Mouse (Mus musculus) liver, postnatal 0 days (tissue): ENCODE measurements around the gene Hmgn2.

Experiments
- CTCF ChIP-seq: sonication (generic); IDR thresholded peaks from 2 replicates; pipeline ENCODE4 v1.5.1; 2016; ENCODE audit warnings: antibody characterized with exemption, low read depth
- EP300 ChIP-seq: IDR thresholded peaks from 2 replicates; pipeline ENCODE4 v1.6.1; 2016; ENCODE audit warnings: antibody characterized with exemption, low read depth, mild to moderate bottlenecking

GRCm38 (mm10) chr4:133940386-133941260 is 27.8 kb downstream of the Hmgn2 start:
- no peak for TF ChIP-seq CTCF
- TF ChIP-seq EP300: no peak
